Mouse (Mus musculus) adrenal gland, adult (tissue): ENCODE data around the gene Ppdpf.

ENCODE experiments used
- DNase-seq, 2 experiments: peaks; one replicate each; pipeline ENCODE4 v3.0.0; 2022 to 2023; ENCODE audit warnings: low spot score in 1 of 2; ENCODE audit not compliant: inconsistent age in 2 of 2

The Ppdpf gene

GRCm38 (mm10) chr2:181187121-181188000, at the start of gene Ppdpf:
Gene Ppdpf (plus strand): TSS chr2:181187247.
- peak; percentile 97 to 98 for DNase-seq

GRCm38 (mm10) chr2:181139641-181140193, 47.3 kb upstream of the Ppdpf start:
- DNase-seq, result peak in 1 of 2 experiments; percentile 75

- no peak for DNase-seq
Observed at GRCm38 (mm10) chr2:181142703-181143135, 44.3 kb upstream of the Ppdpf start.

- no peak for DNase-seq
Observed at GRCm38 (mm10) chr2:181143509-181144276, 43.4 kb upstream of the Ppdpf start.

- DNase-seq, result peak in 1 of 2 experiments; percentile 66
Observed at GRCm38 (mm10) chr2:181144675-181145074, 42.4 kb upstream of the Ppdpf start.

- DNase-seq, result peak in 1 of 2 experiments; percentile 28
Observed at GRCm38 (mm10) chr2:181146976-181147545, 40.0 kb upstream of the Ppdpf start.

GRCm38 (mm10) chr2:181147546-181148317, 39.3 kb upstream of the Ppdpf start:
- DNase-seq, result peak in 1 of 2 experiments; percentile 60

GRCm38 (mm10) chr2:181148318-181148955, 38.6 kb upstream of the Ppdpf start:
- peak in 1 of 2 experiments; percentile 32 for DNase-seq

GRCm38 (mm10) chr2:181150281-181150680, 36.8 kb upstream of the Ppdpf start:
- no peak for DNase-seq

- DNase-seq, result no peak
Observed at GRCm38 (mm10) chr2:181152701-181153100, 34.3 kb upstream of the Ppdpf start.

GRCm38 (mm10) chr2:181153131-181153530, 33.9 kb upstream of the Ppdpf start:
- DNase-seq, result no peak

GRCm38 (mm10) chr2:181153837-181154236, 33.2 kb upstream of the Ppdpf start:
- peak in 1 of 2 experiments; percentile 50 for DNase-seq

- no peak for DNase-seq
Observed at GRCm38 (mm10) chr2:181154361-181154760, 32.7 kb upstream of the Ppdpf start.

GRCm38 (mm10) chr2:181154831-181155415, 32.1 kb upstream of the Ppdpf start:
- peak in 1 of 2 experiments; percentile 70 for DNase-seq

GRCm38 (mm10) chr2:181155801-181156200, 31.2 kb upstream of the Ppdpf start:
- DNase-seq, result peak in 1 of 2 experiments; percentile 64

GRCm38 (mm10) chr2:181156248-181157121, 30.6 kb upstream of the Ppdpf start, which contains the start of gene Eef1a2:
Gene Eef1a2 (minus strand): TSS chr2:181157014.
- DNase-seq, result peak in 1 of 2 experiments; percentile 63

GRCm38 (mm10) chr2:181157180-181157579, 29.9 kb upstream of the Ppdpf start:
- no peak for DNase-seq

GRCm38 (mm10) chr2:181157716-181158302, 29.2 kb upstream of the Ppdpf start:
- peak in 1 of 2 experiments; percentile 54 for DNase-seq
